Mouse (Mus musculus) T-helper 17 cell (primary cell): ENCODE results near the gene Cyp4x1.

ENCODE experiments used
- in situ Hi-C, 2 experiments: fragments of 300-600 bp; cut with MboI, MseI; formaldehyde crosslinking; loops; 1 replicate in 1 of 2; 2 replicates in 1 of 2; pipeline ENCODE4 v1.15.1; 2025; ENCODE audit warnings: high pct_unique_total_duplicates in 2 of 2

Cyp4x1 gene

DNA sequence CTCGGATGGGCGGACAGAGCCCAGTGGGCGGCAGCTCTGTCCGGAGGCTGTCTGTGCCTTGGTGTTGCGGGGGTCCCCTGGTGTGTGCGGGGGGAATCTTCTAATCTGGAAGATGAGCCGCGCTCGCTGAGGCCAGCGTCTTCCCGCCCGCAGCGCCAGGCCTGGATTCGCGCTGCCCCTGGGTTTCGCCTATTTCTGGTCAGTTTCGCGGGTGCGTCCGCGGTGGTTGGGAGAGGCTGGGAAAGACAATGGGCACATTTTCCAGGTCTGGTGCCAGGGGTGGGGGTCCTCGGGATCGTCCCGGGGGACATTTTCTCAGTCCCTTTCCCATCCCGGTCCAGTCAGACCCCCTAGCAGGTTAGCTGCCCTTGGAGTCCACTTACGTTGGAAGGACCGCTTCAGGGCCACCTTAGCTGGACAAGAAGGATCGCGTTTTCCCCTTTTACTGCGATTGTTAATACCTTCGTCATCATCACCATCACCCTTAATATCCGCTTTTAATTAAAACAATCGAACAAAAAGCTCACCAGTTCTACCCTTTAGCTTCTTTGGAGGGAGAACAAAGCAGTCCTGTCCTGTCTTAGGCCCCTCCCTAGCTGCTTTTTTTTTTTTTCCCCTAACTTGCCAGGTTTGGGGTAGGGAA is 76.3 kb downstream of the Cyp4x1 start:
- in situ Hi-C loops: no loop called here

DNA sequence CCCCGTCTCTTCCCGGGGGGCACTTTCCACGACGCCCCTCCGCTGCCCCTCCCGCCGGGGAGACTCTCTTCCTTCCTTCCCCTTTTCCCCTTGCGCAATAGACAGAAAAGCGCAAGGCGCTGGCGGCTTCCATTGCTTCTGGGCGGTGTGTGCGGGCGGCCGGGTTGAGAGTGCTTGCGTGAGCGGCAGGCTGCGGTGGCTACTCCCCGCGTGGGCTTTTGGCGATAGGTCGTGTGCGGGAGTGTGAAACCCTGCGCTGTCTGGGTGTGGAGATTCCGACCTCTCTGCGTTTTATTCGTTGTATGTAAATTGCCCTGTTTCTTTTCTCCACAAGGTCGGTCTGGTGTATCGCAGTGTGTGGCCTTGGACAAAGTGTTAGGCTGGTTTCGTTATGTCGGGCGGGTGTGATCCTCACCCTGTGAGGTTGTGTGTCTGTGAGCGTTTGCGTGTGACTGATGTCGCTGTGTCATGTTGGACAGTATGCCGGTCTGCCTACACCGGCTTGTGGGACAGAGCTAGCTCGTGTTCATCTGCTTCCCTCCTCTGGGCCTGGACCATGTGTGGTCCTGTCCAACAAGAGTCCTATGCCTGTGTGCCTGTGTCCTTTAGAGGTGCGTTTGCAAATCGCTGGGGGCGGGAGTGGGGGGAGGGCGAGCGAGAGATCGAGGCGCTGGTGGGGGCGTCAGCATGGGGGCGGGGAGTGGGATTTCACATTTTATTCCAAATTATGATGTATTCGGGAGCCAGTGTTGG is 77.0 kb downstream of the Cyp4x1 start:
- in situ Hi-C loops: no loop called here

DNA sequence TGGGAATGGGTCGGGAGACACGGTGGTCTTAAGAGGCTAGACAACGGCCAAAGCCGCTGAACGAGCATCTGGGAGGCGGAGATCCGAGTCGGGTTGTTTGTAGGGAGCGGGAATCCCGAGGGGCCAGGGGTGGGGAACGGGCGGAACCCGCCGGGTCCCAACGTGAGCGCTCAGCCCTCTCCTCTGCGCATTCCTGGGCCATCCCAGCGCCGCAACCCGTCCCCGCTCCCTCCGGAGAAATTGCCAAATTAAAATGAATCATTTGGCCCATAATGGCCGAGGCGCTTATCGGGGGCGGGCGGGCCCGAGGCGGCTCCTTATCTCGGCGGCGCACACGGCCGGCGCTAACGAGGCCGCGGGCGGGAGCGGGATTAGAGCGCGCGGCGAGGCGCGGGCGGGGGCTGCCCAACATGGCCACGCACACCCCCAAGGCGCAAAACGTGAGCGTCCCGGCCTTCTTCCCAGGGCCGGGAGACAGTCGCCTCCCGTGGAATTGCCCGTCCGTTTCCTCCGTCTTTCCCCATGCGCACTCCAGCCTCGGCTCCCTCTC is 77.6 kb downstream of the Cyp4x1 start, which contains the start of gene Tal1:
Gene Tal1, plus strand, starts transcription at position 56 of the 550 bp plus-strand sequence.
- in situ Hi-C loops: no loop called here
